16 mouse cellular contexts compared by ENCODE assay signal in the genomic region with DNA sequence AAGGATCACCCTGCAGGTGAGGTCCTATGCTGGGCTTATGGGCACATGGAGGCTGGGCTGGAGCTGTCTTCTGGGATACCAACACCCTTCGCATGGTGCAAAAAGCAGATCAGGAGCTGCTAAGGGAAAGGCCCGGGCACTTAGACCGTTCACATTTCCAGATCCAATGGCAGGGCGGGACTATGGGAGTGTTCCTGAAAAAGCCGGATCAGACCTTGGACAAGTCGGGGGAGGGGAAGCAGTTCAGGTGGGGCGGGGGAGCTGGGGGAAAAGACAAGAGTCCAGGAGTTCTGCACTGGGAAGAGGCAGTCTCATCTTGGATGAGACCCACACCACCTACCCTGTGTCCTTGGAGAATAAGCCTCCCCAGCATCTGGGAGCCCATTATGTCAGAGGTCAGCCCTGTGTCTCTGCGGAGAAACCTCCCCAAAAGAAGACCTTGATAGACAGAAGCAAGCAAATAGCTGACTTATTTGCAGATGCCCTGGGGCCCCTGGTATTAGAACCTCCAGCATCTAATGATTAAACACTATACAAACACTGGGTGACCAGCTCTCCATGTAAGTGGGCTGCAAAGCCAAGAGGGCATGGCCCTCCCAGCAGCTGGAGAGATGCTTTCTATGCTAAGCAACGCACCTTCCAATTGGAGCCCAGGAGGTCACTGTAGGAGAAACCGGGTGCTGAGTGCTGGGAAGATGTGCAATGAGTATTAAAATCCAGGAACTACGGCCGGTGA.
DNase-seq lines count a peak whose midpoint lies in the region; ATAC-seq and TF ChIP-seq lines count a peak whose summit lies in the region.
"Had no signal": no experiment of that assay in that cellular context is flagged by ENCODE, and none has a peak within 500 bp of the region (broad histone marks: within the 10 kb centered on the region; RNA-seq: fewer than 3 reads in every experiment).

No protein-coding gene starts in this region.

- H3K27ac ChIP-seq in forebrain, embryonic 10.5 days: peak overlapping the region; percentile 20; the same call in 1 of the 2 replicates
- no peak overlapping the region for H3K27ac ChIP-seq in forebrain, embryonic 11.5 days (ENCODE audit: low read depth, low read length)
- H3K27ac ChIP-seq in kidney, embryonic 16.5 days (ENCODE audit: low read length): peak overlapping the region; percentile 69
- peak overlapping the region; percentile 72 for H3K27ac ChIP-seq in liver, embryonic 16.5 days (ENCODE audit: low read length)
- H3K27ac ChIP-seq in midbrain, postnatal 0 days (ENCODE audit: low read depth, low read length): no peak overlapping the region
- H3K27ac ChIP-seq: forebrain, embryonic 15.5 days; hindbrain, embryonic 15.5 days had no signal

- 66% methylated on average over 12 of the region's 12 CpGs for WGBS in forebrain, embryonic 10.5 days
- 66% methylated on average over 12 of the region's 12 CpGs for WGBS in forebrain, embryonic 11.5 days
- WGBS in kidney, embryonic 16.5 days: 57% methylated on average over 12 of the region's 12 CpGs
- 54% methylated on average over 12 of the region's 12 CpGs for WGBS in liver, embryonic 16.5 days (ENCODE audit: insufficient replicate concordance)
- WGBS in midbrain, postnatal 0 days: 81% methylated on average over 12 of the region's 12 CpGs

- ATAC-seq in forebrain, embryonic 11.5 days (replicated peaks; ENCODE audit: low FRiP score): no peak
- ATAC-seq in kidney, embryonic 16.5 days (ENCODE audit: low FRiP score, low TSS enrichment): peak; percentile 74
- peak; percentile 91 for ATAC-seq in liver, embryonic 16.5 days (ENCODE audit: low read depth)
- ATAC-seq in midbrain, postnatal 0 days (ENCODE audit: low FRiP score): no peak
- ATAC-seq: forebrain, embryonic 15.5 days had no signal

- no peak overlapping the region for H3K4me2 ChIP-seq in forebrain, embryonic 11.5 days (ENCODE audit: low read depth, low read length, severe bottlenecking)
- no peak overlapping the region for H3K4me2 ChIP-seq in kidney, embryonic 16.5 days (replicated peaks; ENCODE audit: low read depth, low read length)
- H3K4me2 ChIP-seq in liver, embryonic 16.5 days (ENCODE audit: low read depth, low read length): peak overlapping the region; percentile 28; the same call in 1 of the 2 replicates
- H3K4me2 ChIP-seq in midbrain, postnatal 0 days (ENCODE audit: low read depth, low read length, poor library complexity, severe bottlenecking): no peak overlapping the region
- H3K4me2 ChIP-seq: forebrain, embryonic 15.5 days; heart, embryonic 15.5 days; hindbrain, embryonic 15.5 days; lung, embryonic 14.5 days had no signal

- no peak for DNase-seq in forebrain, embryonic 10.5 days (ENCODE audit: extremely low spot score, low spot score)
- no peak for DNase-seq in forebrain, embryonic 11.5 days (ENCODE audit: low spot score)
- no peak for DNase-seq in kidney, adult 9 months
- DNase-seq in kidney, postnatal 14 days: peak; percentile 55
- DNase-seq in midbrain, postnatal 0 days (ENCODE audit: low spot score): no peak
- no peak for DNase-seq in thymus, postnatal 0 days (ENCODE audit: low spot score)
- DNase-seq: adrenal gland, adult 2 months; cerebellum, adult 18-20 months; lung, embryonic 14.5 days; right cerebral cortex, postnatal 14 days had no signal

- peaks cover 55% of the 10 kb centered on the region for H3K27me3 ChIP-seq in forebrain, embryonic 10.5 days (ENCODE audit: poor library complexity, severe bottlenecking)
- no peaks in the 10 kb centered on the region for H3K27me3 ChIP-seq in forebrain, embryonic 11.5 days (ENCODE audit: control insufficient read depth, insufficient read depth, low read length)
- no peaks in the 10 kb centered on the region for H3K27me3 ChIP-seq in kidney, embryonic 16.5 days (ENCODE audit: insufficient read depth, low read length)
- H3K27me3 ChIP-seq in liver, embryonic 16.5 days (ENCODE audit: control insufficient read depth, insufficient read depth, low read depth, low read length): no peaks in the 10 kb centered on the region
- H3K27me3 ChIP-seq in midbrain, postnatal 0 days (ENCODE audit: insufficient read depth, low read length): no peaks in the 10 kb centered on the region
- H3K27me3 ChIP-seq: forebrain, embryonic 15.5 days; heart, embryonic 15.5 days; hindbrain, embryonic 15.5 days; megakaryocyte, embryonic 14.5 days had no signal

- H3K4me1 ChIP-seq in forebrain, embryonic 10.5 days: peaks cover 31% of the 10 kb centered on the region
- H3K4me1 ChIP-seq in forebrain, embryonic 11.5 days (replicated peaks; ENCODE audit: control insufficient read depth, insufficient read depth, low read length): peaks cover 5% of the 10 kb centered on the region; the same call in 1 of the 2 replicates
- peaks cover 39% of the 10 kb centered on the region for H3K4me1 ChIP-seq in kidney, embryonic 16.5 days (ENCODE audit: insufficient read depth, low read length)
- H3K4me1 ChIP-seq in liver, embryonic 16.5 days (ENCODE audit: control insufficient read depth, low read depth, low read length): peaks cover 5% of the 10 kb centered on the region
- no peaks in the 10 kb centered on the region for H3K4me1 ChIP-seq in midbrain, postnatal 0 days (ENCODE audit: insufficient read depth, low read length)
- H3K4me1 ChIP-seq: megakaryocyte, embryonic 14.5 days had no signal

- no peaks in the 10 kb centered on the region for H3K36me3 ChIP-seq in forebrain, embryonic 10.5 days (replicated peaks)
- H3K36me3 ChIP-seq in forebrain, embryonic 11.5 days (ENCODE audit: control insufficient read depth, insufficient read depth, low read length): no peaks in the 10 kb centered on the region
- H3K36me3 ChIP-seq in kidney, embryonic 16.5 days (ENCODE audit: insufficient read depth, low read length): no peaks in the 10 kb centered on the region
- H3K36me3 ChIP-seq in liver, embryonic 16.5 days (ENCODE audit: control insufficient read depth, insufficient read depth): no peaks in the 10 kb centered on the region
- 0 out of 2 replicates have a peak, but pooled peaks cover 4% of the 10 kb centered on the region for H3K36me3 ChIP-seq in midbrain, postnatal 0 days (ENCODE audit: insufficient read depth, low read length)
- H3K36me3 ChIP-seq: forebrain, embryonic 15.5 days; heart, embryonic 15.5 days; hindbrain, embryonic 15.5 days had no signal

- H3K4me3 ChIP-seq in forebrain, embryonic 10.5 days: no peak overlapping the region
- H3K4me3 ChIP-seq in forebrain, embryonic 11.5 days (ENCODE audit: low read depth, low read length): no peak overlapping the region
- H3K4me3 ChIP-seq in kidney, embryonic 16.5 days (ENCODE audit: low read length): no peak overlapping the region
- 0 out of 2 replicates have a peak overlapping the region, but pooled peaks have one; percentile 4 for H3K4me3 ChIP-seq in liver, embryonic 16.5 days (ENCODE audit: low read depth, low read length)
- H3K4me3 ChIP-seq in midbrain, postnatal 0 days (ENCODE audit: low read depth, low read length): no peak overlapping the region
- H3K4me3 ChIP-seq: forebrain, embryonic 15.5 days; heart, embryonic 15.5 days; hindbrain, embryonic 15.5 days; megakaryocyte, embryonic 14.5 days had no signal

- H3K9me3 ChIP-seq in forebrain, embryonic 10.5 days: no peaks in the 10 kb centered on the region
- H3K9me3 ChIP-seq in forebrain, embryonic 11.5 days (ENCODE audit: control insufficient read depth, low read length): no peaks in the 10 kb centered on the region
- no peaks in the 10 kb centered on the region for H3K9me3 ChIP-seq in kidney, embryonic 16.5 days (ENCODE audit: low read length)
- H3K9me3 ChIP-seq in liver, embryonic 16.5 days (replicated peaks; ENCODE audit: control insufficient read depth, low read length): no peaks in the 10 kb centered on the region
- no peaks in the 10 kb centered on the region for H3K9me3 ChIP-seq in midbrain, postnatal 0 days (ENCODE audit: low read length)
- H3K9me3 ChIP-seq: forebrain, embryonic 15.5 days; heart, embryonic 15.5 days; hindbrain, embryonic 15.5 days had no signal

- TF ChIP-seq CTCF in midbrain, postnatal 0 days (IDR thresholded peaks at IDR 0.05): no peak

- no peak overlapping the region for H3K9ac ChIP-seq in forebrain, embryonic 11.5 days (ENCODE audit: low read length)
- no peak overlapping the region for H3K9ac ChIP-seq in kidney, embryonic 16.5 days (replicated peaks; ENCODE audit: low read length)
- H3K9ac ChIP-seq in liver, embryonic 16.5 days (ENCODE audit: low read depth, low read length): no peak overlapping the region
- H3K9ac ChIP-seq in midbrain, postnatal 0 days (replicated peaks; ENCODE audit: low read length, poor library complexity, severe bottlenecking): no peak overlapping the region
- H3K9ac ChIP-seq: forebrain, embryonic 15.5 days; heart, embryonic 15.5 days; hindbrain, embryonic 15.5 days; lung, embryonic 14.5 days had no signal

Comparison
In these comparisons a context has a peak if more than half of its experiments do, and no peak if none do; other contexts are left out.
1. H3K27ac ChIP-seq: peak in forebrain, embryonic 10.5 days (single experiment), kidney, embryonic 16.5 days (single experiment) and liver, embryonic 16.5 days (single experiment); none in forebrain, embryonic 11.5 days (single experiment) and midbrain, postnatal 0 days (single experiment).
2. ATAC-seq: peak in kidney, embryonic 16.5 days (single experiment) and liver, embryonic 16.5 days (single experiment); none in forebrain, embryonic 11.5 days (single experiment) and midbrain, postnatal 0 days (single experiment).